ENCODE assay signal across 16 mouse cellular contexts in the genomic region with DNA sequence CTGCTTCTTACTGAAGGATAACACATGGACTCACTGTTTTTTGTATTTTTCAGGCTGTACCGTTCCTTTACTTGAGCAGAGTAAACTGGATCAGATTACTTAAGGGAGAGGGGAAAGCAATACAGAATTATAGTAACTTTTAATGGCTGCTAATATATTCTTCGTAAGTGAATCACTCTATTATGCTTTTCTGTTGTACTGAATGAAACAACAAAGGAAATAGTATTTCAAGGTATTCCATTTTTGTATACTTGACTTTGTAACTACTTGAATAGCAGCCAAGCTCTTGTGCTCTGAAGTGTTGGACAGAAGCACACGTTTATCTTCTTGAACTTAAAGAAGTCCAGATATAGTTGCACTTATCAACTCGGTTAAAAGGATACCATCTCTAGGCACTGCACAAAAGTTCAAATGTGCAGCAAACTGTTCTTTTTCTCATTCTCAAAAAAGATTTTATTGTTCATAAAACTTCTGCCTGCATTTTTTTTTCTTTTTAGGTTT.
DNase-seq lines count a peak whose midpoint lies in the region; ATAC-seq and TF ChIP-seq lines count a peak whose summit lies in the region.
"Had no signal": no experiment of that assay in that cellular context is flagged by ENCODE, and none has a peak within 500 bp of the region (broad histone marks: within the 10 kb centered on the region; RNA-seq: fewer than 3 reads in every experiment).

No protein-coding gene starts in this region.

- DNase-seq in heart, adult 8-10 months (ENCODE audit: low spot score), result no peak
- DNase-seq in liver, embryonic 11.5 days (ENCODE audit: low spot score), result no peak
- no peak for DNase-seq in liver, postnatal 0 days
- DNase-seq in embryonic facial prominence, embryonic 11.5 days (ENCODE audit: low spot score), result peak; percentile 32
- DNase-seq: B cell, adult 2 months; cerebellum, adult 11 months; retina, postnatal 1 day; spleen, adult 18-20 months; thymus, adult 18-20 months had no signal

- peaks cover 3% of the 10 kb centered on the region; the same call in 1 of the 2 replicates for H3K36me3 ChIP-seq in heart, embryonic 13.5 days
- no peaks in the 10 kb centered on the region for H3K36me3 ChIP-seq in liver, embryonic 11.5 days (ENCODE audit: control insufficient read depth, insufficient read depth, low read length)
- no peaks in the 10 kb centered on the region for H3K36me3 ChIP-seq in liver, postnatal 0 days (replicated peaks; ENCODE audit: insufficient read depth, low read length)
- no peaks in the 10 kb centered on the region for H3K36me3 ChIP-seq in embryonic facial prominence, embryonic 11.5 days (replicated peaks; ENCODE audit: control insufficient read depth, insufficient read depth, low read depth, low read length)
- H3K36me3 ChIP-seq in limb, embryonic 15.5 days, result no peaks in the 10 kb centered on the region
- no peaks in the 10 kb centered on the region for H3K36me3 ChIP-seq in intestine, embryonic 15.5 days
- no peaks in the 10 kb centered on the region for H3K36me3 ChIP-seq in midbrain, embryonic 16.5 days (ENCODE audit: control insufficient read depth, insufficient read depth, low read length)
- H3K36me3 ChIP-seq: forebrain, embryonic 10.5 days; G1E had no signal

- H3K9me3 ChIP-seq in heart, embryonic 13.5 days, result no peaks in the 10 kb centered on the region
- no peaks in the 10 kb centered on the region for H3K9me3 ChIP-seq in liver, embryonic 11.5 days (ENCODE audit: control insufficient read depth, low read length)
- no peaks in the 10 kb centered on the region for H3K9me3 ChIP-seq in liver, postnatal 0 days (ENCODE audit: low read length)
- H3K9me3 ChIP-seq in embryonic facial prominence, embryonic 11.5 days (replicated peaks; ENCODE audit: control insufficient read depth, low read length), result no peaks in the 10 kb centered on the region
- no peaks in the 10 kb centered on the region for H3K9me3 ChIP-seq in limb, embryonic 15.5 days
- H3K9me3 ChIP-seq in intestine, embryonic 15.5 days, result no peaks in the 10 kb centered on the region
- H3K9me3 ChIP-seq in midbrain, embryonic 16.5 days (replicated peaks; ENCODE audit: control insufficient read depth, low read length, poor library complexity, severe bottlenecking), result no peaks in the 10 kb centered on the region
- H3K9me3 ChIP-seq: forebrain, embryonic 10.5 days; G1E; heart, embryonic 12.5 days had no signal

- TF ChIP-seq CTCF in liver, postnatal 0 days (IDR thresholded peaks at IDR 0.05; ENCODE audit: low read depth), result no peak

- H3K9ac ChIP-seq in heart, embryonic 13.5 days, result peak overlapping the region; percentile 41; the same call in 1 of the 2 replicates
- H3K9ac ChIP-seq in liver, embryonic 11.5 days (ENCODE audit: low read depth, low read length), result no peak overlapping the region
- H3K9ac ChIP-seq in liver, postnatal 0 days (replicated peaks), result no peak overlapping the region
- peak overlapping the region; percentile 54; the same call in 1 of the 2 replicates for H3K9ac ChIP-seq in embryonic facial prominence, embryonic 11.5 days (replicated peaks; ENCODE audit: low read length)
- H3K9ac ChIP-seq in limb, embryonic 15.5 days, result 0 out of 2 replicates have a peak overlapping the region, but pooled peaks have one; percentile 26
- no peak overlapping the region for H3K9ac ChIP-seq in intestine, embryonic 15.5 days
- H3K9ac ChIP-seq in midbrain, embryonic 16.5 days (ENCODE audit: low read depth, low read length), result no peak overlapping the region
- H3K9ac ChIP-seq: heart, embryonic 12.5 days had no signal

- peak overlapping the region; percentile 58 for H3K4me2 ChIP-seq in heart, embryonic 13.5 days
- H3K4me2 ChIP-seq in liver, embryonic 11.5 days, result peak overlapping the region; percentile 29
- no peak overlapping the region for H3K4me2 ChIP-seq in liver, postnatal 0 days (ENCODE audit: low read depth, low read length)
- H3K4me2 ChIP-seq in embryonic facial prominence, embryonic 11.5 days (ENCODE audit: low read depth, low read length), result peak overlapping the region; percentile 41; the same call in 1 of the 2 replicates
- H3K4me2 ChIP-seq in limb, embryonic 15.5 days, result peak overlapping the region; percentile 27; the same call in 1 of the 2 replicates
- no peak overlapping the region for H3K4me2 ChIP-seq in intestine, embryonic 15.5 days (replicated peaks)
- H3K4me2 ChIP-seq in midbrain, embryonic 16.5 days (ENCODE audit: low read length), result no peak overlapping the region
- H3K4me2 ChIP-seq: heart, embryonic 12.5 days had no signal

- TF ChIP-seq EP300 in liver, postnatal 0 days (IDR thresholded peaks at IDR 0.05; ENCODE audit: low read depth), result no peak

- H3K4me1 ChIP-seq in heart, embryonic 13.5 days, result peaks cover 34% of the 10 kb centered on the region
- 0 out of 2 replicates have a peak, but pooled peaks cover 2% of the 10 kb centered on the region for H3K4me1 ChIP-seq in liver, embryonic 11.5 days (replicated peaks; ENCODE audit: control insufficient read depth, insufficient read depth, low read length)
- no peaks in the 10 kb centered on the region for H3K4me1 ChIP-seq in liver, postnatal 0 days (ENCODE audit: insufficient read depth)
- no peaks in the 10 kb centered on the region for H3K4me1 ChIP-seq in embryonic facial prominence, embryonic 11.5 days (ENCODE audit: control insufficient read depth, insufficient read depth, low read length)
- peaks cover 9% of the 10 kb centered on the region for H3K4me1 ChIP-seq in limb, embryonic 15.5 days
- H3K4me1 ChIP-seq in intestine, embryonic 15.5 days (replicated peaks), result peaks cover 5% of the 10 kb centered on the region; the same call in 1 of the 2 replicates
- no peaks in the 10 kb centered on the region for H3K4me1 ChIP-seq in midbrain, embryonic 16.5 days (ENCODE audit: control insufficient read depth, insufficient read depth, low read length)

- H3K27ac ChIP-seq in heart, embryonic 13.5 days (replicated peaks), result peak overlapping the region; percentile 60; the same call in 1 of the 2 replicates
- no peak overlapping the region for H3K27ac ChIP-seq in liver, embryonic 11.5 days (ENCODE audit: low read depth, low read length)
- no peak overlapping the region for H3K27ac ChIP-seq in liver, postnatal 0 days (ENCODE audit: low read depth)
- peak overlapping the region; percentile 73 for H3K27ac ChIP-seq in embryonic facial prominence, embryonic 11.5 days (replicated peaks; ENCODE audit: low read depth, low read length)
- H3K27ac ChIP-seq in limb, embryonic 15.5 days, result peak overlapping the region; percentile 85
- no peak overlapping the region for H3K27ac ChIP-seq in intestine, embryonic 15.5 days
- no peak overlapping the region for H3K27ac ChIP-seq in midbrain, embryonic 16.5 days (ENCODE audit: low read length)
- H3K27ac ChIP-seq: forebrain, embryonic 10.5 days had no signal

- peak overlapping the region; percentile 20 for H3K4me3 ChIP-seq in heart, embryonic 13.5 days
- H3K4me3 ChIP-seq in liver, embryonic 11.5 days (ENCODE audit: low read depth, low read length), result no peak overlapping the region
- no peak overlapping the region for H3K4me3 ChIP-seq in liver, postnatal 0 days (ENCODE audit: low read depth, low read length)
- H3K4me3 ChIP-seq in embryonic facial prominence, embryonic 11.5 days (ENCODE audit: low read depth, low read length), result peak overlapping the region; percentile 73
- H3K4me3 ChIP-seq in limb, embryonic 15.5 days, result peak overlapping the region; percentile 60
- no peak overlapping the region for H3K4me3 ChIP-seq in intestine, embryonic 15.5 days (replicated peaks)
- H3K4me3 ChIP-seq in midbrain, embryonic 16.5 days (ENCODE audit: low read depth, low read length), result no peak overlapping the region
- H3K4me3 ChIP-seq: forebrain, embryonic 10.5 days; heart, embryonic 12.5 days had no signal

- no peaks in the 10 kb centered on the region for H3K27me3 ChIP-seq in heart, embryonic 13.5 days (replicated peaks)
- H3K27me3 ChIP-seq in liver, embryonic 11.5 days (replicated peaks; ENCODE audit: control insufficient read depth, insufficient read depth, low read length), result no peaks in the 10 kb centered on the region
- H3K27me3 ChIP-seq in liver, postnatal 0 days (ENCODE audit: insufficient read depth, low read length), result no peaks in the 10 kb centered on the region
- H3K27me3 ChIP-seq in embryonic facial prominence, embryonic 11.5 days (ENCODE audit: control insufficient read depth, insufficient read depth, low read length), result no peaks in the 10 kb centered on the region
- no peaks in the 10 kb centered on the region for H3K27me3 ChIP-seq in limb, embryonic 15.5 days
- no peaks in the 10 kb centered on the region for H3K27me3 ChIP-seq in intestine, embryonic 15.5 days (replicated peaks)
- no peaks in the 10 kb centered on the region for H3K27me3 ChIP-seq in midbrain, embryonic 16.5 days (ENCODE audit: control insufficient read depth, insufficient read depth, low read depth, low read length)
- H3K27me3 ChIP-seq: heart, embryonic 12.5 days had no signal

- no peak for ATAC-seq in heart, embryonic 13.5 days (ENCODE audit: extremely low read depth, insufficient number of reproducible peaks, low FRiP score, low TSS enrichment)
- no peak for ATAC-seq in liver, embryonic 11.5 days (replicated peaks; ENCODE audit: low FRiP score)
- ATAC-seq in liver, postnatal 0 days, result no peak
- ATAC-seq in embryonic facial prominence, embryonic 11.5 days (replicated peaks; ENCODE audit: insufficient number of reproducible peaks, low FRiP score, low TSS enrichment, low read depth), result no peak
- ATAC-seq in limb, embryonic 15.5 days (ENCODE audit: insufficient number of reproducible peaks, low FRiP score, low TSS enrichment, low read depth), result no peak
- ATAC-seq in intestine, embryonic 15.5 days, result no peak
- ATAC-seq in midbrain, embryonic 16.5 days, result no peak

- 15% methylated on average over 4 of the region's 4 CpGs for WGBS in heart, embryonic 13.5 days
- WGBS in liver, embryonic 11.5 days, result 57% methylated on average over 4 of the region's 4 CpGs
- 60% methylated on average over 4 of the region's 4 CpGs for WGBS in liver, postnatal 0 days (ENCODE audit: insufficient replicate concordance)
- WGBS in embryonic facial prominence, embryonic 11.5 days, result 33% methylated on average over 4 of the region's 4 CpGs
- 16% methylated on average over 4 of the region's 4 CpGs for WGBS in limb, embryonic 15.5 days
- 31% methylated on average over 4 of the region's 4 CpGs for WGBS in intestine, embryonic 15.5 days
- 61% methylated on average over 4 of the region's 4 CpGs for WGBS in midbrain, embryonic 16.5 days

Comparison
In these comparisons a context has a peak if more than half of its experiments do, and no peak if none do; other contexts are left out.
1. H3K4me2 ChIP-seq: peak in heart, embryonic 13.5 days (single experiment), liver, embryonic 11.5 days (single experiment), embryonic facial prominence, embryonic 11.5 days (single experiment) and limb, embryonic 15.5 days (single experiment); none in liver, postnatal 0 days (single experiment), intestine, embryonic 15.5 days (single experiment) and midbrain, embryonic 16.5 days (single experiment).
2. H3K27ac ChIP-seq: peak in heart, embryonic 13.5 days (single experiment), embryonic facial prominence, embryonic 11.5 days (single experiment) and limb, embryonic 15.5 days (single experiment); none in liver, embryonic 11.5 days (single experiment), liver, postnatal 0 days (single experiment), intestine, embryonic 15.5 days (single experiment) and midbrain, embryonic 16.5 days (single experiment).
3. H3K4me3 ChIP-seq: peak in heart, embryonic 13.5 days (single experiment), embryonic facial prominence, embryonic 11.5 days (single experiment) and limb, embryonic 15.5 days (single experiment); none in liver, embryonic 11.5 days (single experiment), liver, postnatal 0 days (single experiment), intestine, embryonic 15.5 days (single experiment) and midbrain, embryonic 16.5 days (single experiment).
4. H3K9ac ChIP-seq: peak in heart, embryonic 13.5 days (single experiment), embryonic facial prominence, embryonic 11.5 days (single experiment) and limb, embryonic 15.5 days (single experiment); none in liver, embryonic 11.5 days (single experiment), liver, postnatal 0 days (single experiment), intestine, embryonic 15.5 days (single experiment) and midbrain, embryonic 16.5 days (single experiment).